Comparison of ENCODE assay signal across 9 mouse cellular contexts in genomic region chr7:97085291-97085690, GRCm38 (mm10). TPM values are rescaled to one million over a fixed set of nuclear protein-coding genes. Genes with fewer than 3 reads are reported as not detected.
DNase-seq lines count a peak whose midpoint lies in the region; ATAC-seq and TF ChIP-seq lines count a peak whose summit lies in the region.
"Had no signal": no experiment of that assay in that cellular context is flagged by ENCODE, and none has a peak within 500 bp of the region (broad histone marks: within the 10 kb centered on the region; RNA-seq: fewer than 3 reads in every experiment).

No protein-coding gene starts in this region.

- peak; percentile 55 for TF ChIP-seq RAD21 in CH12.LX (IDR thresholded peaks at IDR 0.05; ENCODE audit: low read depth, low read length)

- WGBS in kidney, adult 2 months = 4% methylated on average over 4 of the region's 4 CpGs
- 10% methylated on average over 4 of the region's 4 CpGs for WGBS in midbrain, embryonic 16.5 days

- TF ChIP-seq CTCF in kidney, adult 2 months (conservative IDR thresholded peaks at IDR 0.05; ENCODE audit: insufficient read depth, insufficient read length, low read depth, low read length) = no peak
- peak in 1 of 2 experiments; percentile 77; a peak in 2 of 4 replicates for TF ChIP-seq CTCF in CH12.LX (conservative IDR thresholded peaks at IDR 0.05 in 1 of 2, IDR thresholded peaks at IDR 0.05 in 1 of 2; ENCODE audit: low read depth in 2 of 2, low read length in 2 of 2)

- TF ChIP-seq EP300 in CH12.LX (IDR thresholded peaks at IDR 0.05; ENCODE audit: low read length) = no peak

- in situ Hi-C loops in CH12.LX (cut with MboI; ENCODE audit: low pct_ligation_motif_present, low pct_unique_long_range_greater_than_20kb, low sequenced_read_pairs) = loop anchor here (10.0 kb wide), 1 partner anchor 210 kb away; no protein-coding TSS in a partner anchor

- no peak overlapping the region for H3K4me3 ChIP-seq in kidney, adult 2 months (ENCODE audit: insufficient read depth, low read depth, low read length)
- no peak overlapping the region for H3K4me3 ChIP-seq in CH12.LX (replicated peaks in 1 of 3; ENCODE audit: low read depth in 2 of 3, low read length in 2 of 3, poor library complexity in 1 of 3)
- no peak overlapping the region for H3K4me3 ChIP-seq in midbrain, embryonic 16.5 days (ENCODE audit: low read depth, low read length)

- H3K4me2 ChIP-seq in CH12.LX (ENCODE audit: insufficient read depth, low read depth, poor library complexity, severe bottlenecking) = no peak overlapping the region
- H3K4me2 ChIP-seq in midbrain, embryonic 16.5 days (ENCODE audit: low read length) = no peak overlapping the region

- DNase-seq in cerebellum, adult 18-20 months = peak; percentile 19 to 20
- DNase-seq in cerebellum, postnatal 36 days = no peak
- peak; percentile 63 for DNase-seq in kidney, adult 2 months
- DNase-seq in kidney, postnatal 4 days = no peak
- DNase-seq in CH12.LX (ENCODE audit: extremely low read depth) = peak; percentile 56
- DNase-seq in right cerebral cortex, postnatal 4 days = no peak
- DNase-seq: gastrocnemius, postnatal 14 days had no signal

- no peak for TF ChIP-seq POLR2A in kidney, adult 2 months (IDR thresholded peaks at IDR 0.05; ENCODE audit: low read depth, low read length)
- no peak for TF ChIP-seq POLR2A in CH12.LX (IDR thresholded peaks at IDR 0.05; ENCODE audit: low read depth, low read length)

- no peak overlapping the region for H3K27ac ChIP-seq in kidney, adult 2 months (ENCODE audit: insufficient read depth, low read depth, low read length)
- H3K27ac ChIP-seq in CH12.LX (ENCODE audit: insufficient read depth, low read depth) = no peak overlapping the region
- no peak overlapping the region for H3K27ac ChIP-seq in midbrain, embryonic 16.5 days (ENCODE audit: low read length)

- no peaks in the 10 kb centered on the region for H3K36me3 ChIP-seq in kidney, adult 2 months (ENCODE audit: control insufficient read depth, insufficient read depth, low read length)
- H3K36me3 ChIP-seq in CH12.LX (replicated peaks in 1 of 2; ENCODE audit: control insufficient read depth in 1 of 2, insufficient read depth in 1 of 2, low read length in 1 of 2) = no peaks in the 10 kb centered on the region
- H3K36me3 ChIP-seq in midbrain, embryonic 16.5 days (ENCODE audit: control insufficient read depth, insufficient read depth, low read length) = no peaks in the 10 kb centered on the region

- no peaks in the 10 kb centered on the region for H3K27me3 ChIP-seq in kidney, adult 2 months (replicated peaks; ENCODE audit: control insufficient read depth, insufficient read depth, low read length)
- peaks cover 13% of the 10 kb centered on the region for H3K27me3 ChIP-seq in CH12.LX (replicated peaks)
- no peaks in the 10 kb centered on the region for H3K27me3 ChIP-seq in midbrain, embryonic 16.5 days (ENCODE audit: control insufficient read depth, insufficient read depth, low read depth, low read length)

- H3K79me2 ChIP-seq in CH12.LX (replicated peaks; ENCODE audit: control insufficient read depth, extremely low read depth, insufficient read depth, poor library complexity, severe bottlenecking) = no peaks in the 10 kb centered on the region

- 0 out of 2 replicates have a peak, but pooled peaks have one; percentile 42 for ATAC-seq in erythroblast, adult 5-6 weeks (replicated peaks; ENCODE audit: low FRiP score, poor library complexity, severe bottlenecking)
- ATAC-seq in midbrain, embryonic 16.5 days = no peak

- dilution Hi-C loops in CH12.LX (cut with MboI; ENCODE audit: extremely low pct_ligation_motif_present, extremely low pct_unique_long_range_greater_than_20kb, low sequenced_read_pairs) = no loop called here

- H3K4me1 ChIP-seq in kidney, adult 2 months (ENCODE audit: control insufficient read depth, insufficient read depth, low read length) = peaks cover 5% of the 10 kb centered on the region; the same call in 1 of the 2 replicates
- peaks cover 0 to 12% of the 10 kb centered on the region in 2 experiments; a peak in 2 of 4 replicates for H3K4me1 ChIP-seq in CH12.LX (ENCODE audit: control insufficient read depth in 1 of 2, insufficient read depth in 2 of 2)
- peaks cover 9% of the 10 kb centered on the region for H3K4me1 ChIP-seq in midbrain, embryonic 16.5 days (ENCODE audit: control insufficient read depth, insufficient read depth, low read length)

- H3K9me3 ChIP-seq in CH12.LX (replicated peaks; ENCODE audit: low read length) = no peaks in the 10 kb centered on the region
- H3K9me3 ChIP-seq in midbrain, embryonic 16.5 days (replicated peaks; ENCODE audit: control insufficient read depth, low read length, poor library complexity, severe bottlenecking) = no peaks in the 10 kb centered on the region

- H3K9ac ChIP-seq in CH12.LX (ENCODE audit: insufficient read depth, low read depth) = no peak overlapping the region
- H3K9ac ChIP-seq in midbrain, embryonic 16.5 days (ENCODE audit: low read depth, low read length) = no peak overlapping the region

TF ChIP-seq in CH12.LX, 34 proteins besides CTCF, POLR2A, EP300 and RAD21:
- TF ChIP-seq NELFE (IDR thresholded peaks at IDR 0.05; ENCODE audit: low read depth, low read length) (no peak), SMC3 (IDR thresholded peaks at IDR 0.05; ENCODE audit: low read depth, low read length) (peak; percentile 75)
TF ChIP-seq in CH12.LX: peak in this region for 1.

RNA-seq across cellular contexts. Expression of gene Gab2, which starts 3.9 kb away (rescaled TPM):
- polyA plus RNA-seq in kidney, adult 2 months (2012; rRNA removed) = 14.6 and 16.5 TPM in 2 replicates
- 0.13 and 0.30 TPM in 2 replicates for total RNA-seq in CH12.LX (2012; rRNA removed)
- total RNA-seq in CH12.LX (2014; rRNA removed) = 0.12 TPM in 2 replicates
- polyA plus RNA-seq in CH12.LX (2012; ENCODE audit: insufficient read length, low read depth) = 0.41 and 0.50 TPM in 2 replicates
- 2.9 and 3.3 TPM in 2 replicates for total RNA-seq in erythroblast, adult 5-6 weeks (2015; ENCODE audit: low replicate concordance)
- 2.9 and 4.9 TPM in 2 replicates for total RNA-seq in erythroblast, adult 5-6 weeks (2017; ENCODE audit: low replicate concordance)
- 19.9 and 20.3 TPM in 2 replicates for polyA plus RNA-seq in midbrain, embryonic 16.5 days (2015; fragmentation: Nextera tagmentation; extraction: Ambion mirVana)

Comparison
In these comparisons a context has a peak if more than half of its experiments do, and no peak if none do; other contexts are left out.
1. DNase-seq: peak in cerebellum, adult 18-20 months (2 of 2), kidney, adult 2 months (single experiment) and CH12.LX (single experiment); none in cerebellum, postnatal 36 days (0 of 2), kidney, postnatal 4 days (0 of 2) and right cerebral cortex, postnatal 4 days (single experiment).
2. RNA of gene Gab2, which starts 3.9 kb away (polyA plus RNA-seq): 19.9 to 20.3 TPM in midbrain, embryonic 16.5 days and 14.6 to 16.5 TPM in kidney, adult 2 months; 0.41 to 0.50 TPM in CH12.LX; every median in the first group is over 10 times any median in the second.